Mouse (Mus musculus) large intestine, adult 2 months (tissue): ENCODE measurements at regions not wholly inside any gene's neighbourhood (a gene's known extent, or its start where the extent isn't known, plus 50 kb on each side); places are given as distances from the start of the nearest gene placed in this dataset.
A peak's percentile ranks its signal among the peaks of the same experiment; 100 is the strongest.

Experiments
- DNase-seq: peaks from one replicate; pipeline ENCODE4 v3.0.0-alpha.2; 2012; ENCODE audit warnings: low read depth, low spot score
- WGBS: fragments of 180-500 bp; shearing (Covaris S2); methylation state at CpG from one replicate; pipeline ENCODE4 v1.1.7; 2018; 5-methylcytosine and 5-hydroxymethylcytosine counted together

- 48% methylated on average over 6 of the region's 6 CpGs for WGBS
Measured at GRCm38 (mm10) chr11:111539960-111540359, 474.0 kb downstream of the Kcnj2 start.

GRCm38 (mm10) chr11:111545291-111545690 is 479.3 kb downstream of the Kcnj2 start:
- DNase-seq = no peak
- WGBS = 81% methylated on average over 4 of the region's 4 CpGs

More at GRCm38 (mm10) chr11:111539960-111540359, 474.0 kb downstream of the Kcnj2 start:
- no peak for DNase-seq

- DNase-seq = no peak
Measured at GRCm38 (mm10) chr11:111555131-111555530, 489.2 kb downstream of the Kcnj2 start.

GRCm38 (mm10) chr11:111555615-111556014 is 489.7 kb downstream of the Kcnj2 start:
- WGBS = 66% methylated on average over 6 of the region's 6 CpGs
- no peak for DNase-seq

GRCm38 (mm10) chr11:111558302-111559140 is 492.6 kb downstream of the Kcnj2 start:
- 68% methylated on average over 9 of the region's 9 CpGs for WGBS
- DNase-seq = no peak

GRCm38 (mm10) chr11:111563171-111563570 is 497.2 kb downstream of the Kcnj2 start:
- DNase-seq = no peak

GRCm38 (mm10) chr11:111568041-111568440 is 502.1 kb downstream of the Kcnj2 start:
- 92% methylated on average over 6 of the region's 6 CpGs for WGBS
- no peak for DNase-seq

More at GRCm38 (mm10) chr11:111563171-111563570, 497.2 kb downstream of the Kcnj2 start:
- 31% methylated on average over 5 of the region's 5 CpGs for WGBS

- DNase-seq = no peak
- 81% methylated on average over 9 of the region's 9 CpGs for WGBS
Measured at GRCm38 (mm10) chr11:111568876-111569275, 502.9 kb downstream of the Kcnj2 start.

GRCm38 (mm10) chr11:111577883-111578282 is 511.9 kb downstream of the Kcnj2 start:
- DNase-seq = no peak
- whole genome bisulfite sequencing = 5% methylated on average over 1 of the region's 1 CpGs

GRCm38 (mm10) chr11:111582980-111583379 is 517.0 kb downstream of the Kcnj2 start:
- DNase-seq = no peak
- 67% methylated on average over 4 of the region's 4 CpGs for WGBS

- 46% methylated on average over 13 of the region's 13 CpGs for WGBS
- no peak for DNase-seq
Measured at GRCm38 (mm10) chr11:111583606-111584005, 517.6 kb downstream of the Kcnj2 start.

GRCm38 (mm10) chr11:111599456-111599855 is 533.5 kb downstream of the Kcnj2 start:
- DNase-seq = no peak

- DNase-seq = no peak
- 89% methylated on average over 11 of the region's 11 CpGs for WGBS
Measured at GRCm38 (mm10) chr11:111605146-111605545, 539.2 kb downstream of the Kcnj2 start.

GRCm38 (mm10) chr11:111610522-111611015 is 544.6 kb downstream of the Kcnj2 start:
- WGBS = 66% methylated on average over 5 of the region's 5 CpGs

GRCm38 (mm10) chr11:111643603-111644002 is 577.6 kb downstream of the Kcnj2 start:
- DNase-seq = no peak
- WGBS = 69% methylated on average over 7 of the region's 7 CpGs

More at GRCm38 (mm10) chr11:111610522-111611015, 544.6 kb downstream of the Kcnj2 start:
- no peak for DNase-seq

GRCm38 (mm10) chr11:111652882-111653281 is 586.9 kb downstream of the Kcnj2 start:
- 46% methylated on average over 3 of the region's 3 CpGs for WGBS
- DNase-seq = peak; percentile 6

- DNase-seq = no peak
- 98% methylated on average over 9 of the region's 9 CpGs for WGBS
Measured at GRCm38 (mm10) chr11:111657778-111658177, 591.8 kb downstream of the Kcnj2 start.

GRCm38 (mm10) chr11:111658362-111659309 is 592.7 kb downstream of the Kcnj2 start:
- WGBS = 85% methylated on average over 15 of the region's 15 CpGs
- DNase-seq = no peak

- 70% methylated on average over 3 of the region's 3 CpGs for WGBS
- no peak for DNase-seq
Measured at GRCm38 (mm10) chr11:111663269-111663668, 597.3 kb downstream of the Kcnj2 start.

- WGBS = 79% methylated on average over 6 of the region's 6 CpGs
- no peak for DNase-seq
Measured at GRCm38 (mm10) chr11:111666336-111666735, 600.4 kb downstream of the Kcnj2 start.
